Mouse (Mus musculus) colon, adult 2 months (tissue): ENCODE results near the gene Cul3. TPM values are rescaled to one million over a fixed set of nuclear protein-coding genes. Genes with fewer than 3 reads are reported as not detected.

Experiments
- polyA plus RNA-seq: library from polyadenylated mRNA; depleted of rRNA; stranded (reverse); fragments of >200 nt; gene quantifications from 2 replicates; pipeline ENCODE4 v1.2.3, GENCODE M21; 2012; rRNA removed

Cul3 gene
- polyA plus RNA-seq, result 3.9 and 4.6 TPM in 2 replicates

GRCm38 (mm10) chr1:80340436-80341376, at the start of gene Cul3:
Gene Cul3 (minus strand): TSS chr1:80340480.

DNA sequence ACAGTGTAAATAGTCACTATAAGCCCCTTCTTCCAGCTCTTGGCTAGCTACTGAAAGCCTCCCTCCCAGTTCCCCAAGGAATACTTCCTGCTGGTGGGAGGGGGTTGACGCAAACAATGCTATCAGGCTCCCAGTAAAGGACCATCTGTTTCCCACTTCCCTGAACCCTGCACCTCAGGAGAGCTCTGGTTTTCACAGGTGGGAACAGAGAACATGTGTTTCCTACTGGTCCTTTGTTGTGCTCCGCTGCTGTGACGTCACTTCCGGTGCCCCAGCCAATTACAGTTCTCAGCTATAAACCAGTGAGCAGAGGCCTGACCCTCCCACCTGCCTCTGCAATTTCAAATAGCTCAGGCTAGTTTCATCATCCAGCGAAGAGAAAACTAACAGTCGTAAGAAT, 122.0 kb downstream of the Cul3 start, which contains the start of gene Fam124b:
Gene Fam124b, minus strand, starts transcription at position 206 of the 400 bp plus-strand sequence.

Other genes with a start within 250 kb of the Cul3 start
- gene Fam124b, start 122.0 kb downstream of the Cul3 start, polyA plus RNA-seq, result 0.06 TPM in 1 of 2 replicates, not detected in the other
- gene Gm45261, start 121.0 kb upstream of the Cul3 start, polyA plus RNA-seq, result not detected in 2 replicates